Mouse (Mus musculus): ENCODE results near the gene Gpr39.

DNA sequence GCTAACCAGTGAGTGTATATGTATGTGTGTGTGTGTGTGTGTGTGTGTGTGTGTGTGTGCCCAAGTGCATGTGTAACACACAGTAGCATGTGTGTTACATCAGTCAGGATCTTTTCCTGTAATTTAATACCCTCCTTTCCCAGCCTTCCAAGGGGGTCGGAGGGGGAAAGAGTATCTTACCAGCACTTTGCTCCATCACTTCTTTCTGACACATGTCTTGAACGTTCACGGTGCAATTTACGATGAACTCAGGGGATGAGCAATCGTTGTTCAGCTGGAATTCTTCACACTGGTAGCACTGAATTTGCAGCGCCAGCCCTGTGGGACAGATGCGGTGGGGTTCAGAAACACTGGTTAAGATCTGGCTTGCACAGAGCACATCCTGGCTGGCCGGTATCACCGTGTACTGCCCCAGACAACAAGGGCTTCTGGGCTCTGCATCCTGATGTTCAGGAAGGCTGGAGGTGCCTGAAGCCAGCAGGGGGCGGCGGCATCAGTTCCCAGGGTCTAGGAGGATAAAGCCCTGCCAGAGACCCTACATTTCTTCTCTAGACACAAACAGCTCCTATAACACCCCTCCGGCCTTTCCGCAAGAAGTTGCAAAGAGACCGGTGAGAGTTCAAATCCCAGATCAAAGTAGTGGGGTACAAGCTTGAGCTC lies 233.5 kb downstream of the Gpr39 start:
- TF ChIP-seq GATA1 (IDR thresholded peaks at IDR 0.05; ENCODE audit: borderline replicate concordance, low read length) (no peak), FLI1 (IDR thresholded peaks at IDR 0.05; ENCODE audit: low read length) (no peak)

Data from megakaryocyte, embryonic 14.5 days (primary cell).